Mouse (Mus musculus): Measurements from ENCODE around the gene Ccdc96.

DNA sequence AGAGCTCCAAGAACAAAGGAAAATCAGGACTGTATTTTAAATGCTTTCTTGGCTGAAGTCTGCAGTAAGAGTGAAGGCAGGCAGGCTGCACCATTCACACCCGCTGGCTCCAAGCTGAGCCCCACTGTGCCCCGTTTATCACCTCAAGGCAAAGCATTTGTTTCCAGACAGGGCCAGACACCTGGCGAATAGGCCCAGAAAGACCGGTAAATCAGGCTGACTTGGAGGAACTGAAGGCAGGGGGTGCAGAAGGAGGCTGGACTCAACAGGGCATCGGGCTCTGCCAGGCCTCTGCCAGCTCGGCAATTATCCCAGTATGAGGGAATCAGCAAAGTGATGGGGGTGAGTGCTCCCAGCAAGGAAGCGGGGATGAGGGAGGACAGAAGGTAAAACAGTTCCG is 39.4 kb upstream of the Ccdc96 start:
- TF ChIP-seq CTCF (conservative IDR thresholded peaks at IDR 0.05; ENCODE audit: low read length) (no peak), NANOG (IDR thresholded peaks at IDR 0.05; ENCODE audit: borderline replicate concordance, low read length) (no peak), POU5F1 (IDR thresholded peaks at IDR 0.05; ENCODE audit: borderline replicate concordance, low read length) (no peak)

Data from E14TG2a.4 (cell line).